10 mouse cellular contexts compared by ENCODE assay signal in the genomic region with DNA sequence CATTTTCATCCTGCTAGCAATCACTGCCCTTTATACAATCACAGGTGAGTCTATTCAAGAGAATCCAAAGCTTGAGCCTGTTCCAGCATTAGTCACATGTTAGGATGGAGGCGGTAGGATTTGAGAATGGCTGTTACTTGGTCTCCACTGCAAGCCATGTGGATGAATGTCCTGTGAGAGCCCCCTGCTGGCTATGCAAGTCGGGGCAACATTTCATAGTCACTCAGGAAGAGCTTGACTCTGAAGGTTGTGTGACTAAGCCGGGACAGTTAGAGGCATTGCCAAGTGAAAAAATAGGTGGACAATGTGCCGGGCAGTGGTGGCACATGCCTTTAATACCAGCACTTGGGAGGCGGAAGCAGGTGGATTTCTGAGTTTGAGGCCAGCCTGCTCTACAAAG. TPM values are rescaled to one million over a fixed set of nuclear protein-coding genes. Genes with fewer than 3 reads are reported as not detected.
DNase-seq lines count a peak whose midpoint lies in the region; ATAC-seq and TF ChIP-seq lines count a peak whose summit lies in the region.
"Had no signal": no experiment of that assay in that cellular context is flagged by ENCODE, and none has a peak within 500 bp of the region (broad histone marks: within the 10 kb centered on the region; RNA-seq: fewer than 3 reads in every experiment).

No protein-coding gene starts in this region.

- no peaks in the 10 kb centered on the region for H3K36me3 ChIP-seq in E14TG2a.4 (ENCODE audit: insufficient read depth, low read length)
- H3K36me3 ChIP-seq in intestine, embryonic 15.5 days = no peaks in the 10 kb centered on the region
- no peaks in the 10 kb centered on the region for H3K36me3 ChIP-seq in splenic B cell, adult 2 months (ENCODE audit: control insufficient read depth, insufficient read depth, low read length, poor library complexity, severe bottlenecking)
- H3K36me3 ChIP-seq: heart, embryonic 13.5 days had no signal

- 0 out of 2 replicates have a peak, but pooled peaks have one; percentile 28 for ATAC-seq in intestine, embryonic 15.5 days

- H3K9ac ChIP-seq in intestine, embryonic 15.5 days = no peak overlapping the region
- H3K9ac ChIP-seq: heart, embryonic 13.5 days had no signal

- H3K4me2 ChIP-seq in intestine, embryonic 15.5 days (replicated peaks) = no peak overlapping the region
- H3K4me2 ChIP-seq: heart, embryonic 13.5 days had no signal

- TF ChIP-seq CTCF in layer of hippocampus, adult 2 months (conservative IDR thresholded peaks at IDR 0.05) = peak; percentile 75
- peak; percentile 51 for TF ChIP-seq CTCF in E14TG2a.4 (conservative IDR thresholded peaks at IDR 0.05; ENCODE audit: low read length)

- peak in 1 of 2 experiments; percentile 16 for DNase-seq in layer of hippocampus, adult 2 months (ENCODE audit: low spot score in 2 of 2)
- DNase-seq in layer of hippocampus, postnatal 36 days = no peak
- peak; percentile 67 for DNase-seq in adrenal gland, adult 2 months
- DNase-seq in splenic B cell, adult 2 months (ENCODE audit: low read depth, low spot score) = peak; percentile 24
- no peak for DNase-seq in spleen, postnatal 4 days (ENCODE audit: low spot score in 2 of 2)
- DNase-seq in urinary bladder, adult 18-20 months (ENCODE audit: low spot score in 2 of 2) = no peak

- H3K4me1 ChIP-seq in E14TG2a.4 (replicated peaks; ENCODE audit: low read depth, low read length) = no peaks in the 10 kb centered on the region
- no peaks in the 10 kb centered on the region for H3K4me1 ChIP-seq in intestine, embryonic 15.5 days (replicated peaks)

- 55% methylated on average over 5 of the region's 5 CpGs for WGBS in intestine, embryonic 15.5 days

- no peaks in the 10 kb centered on the region for H3K9me3 ChIP-seq in E14TG2a.4 (ENCODE audit: low read length)
- H3K9me3 ChIP-seq in intestine, embryonic 15.5 days = no peaks in the 10 kb centered on the region
- H3K9me3 ChIP-seq: heart, embryonic 13.5 days had no signal

- H3K4me3 ChIP-seq in layer of hippocampus, adult 2 months = no peak overlapping the region
- H3K4me3 ChIP-seq in E14TG2a.4 (replicated peaks; ENCODE audit: low read length) = no peak overlapping the region
- no peak overlapping the region for H3K4me3 ChIP-seq in intestine, embryonic 15.5 days (replicated peaks)
- H3K4me3 ChIP-seq: heart, embryonic 13.5 days; myocyte had no signal

- peaks cover 31% of the 10 kb centered on the region; the same call in 1 of the 2 replicates for H3K27me3 ChIP-seq in E14TG2a.4 (ENCODE audit: insufficient read depth, low read length)
- H3K27me3 ChIP-seq in intestine, embryonic 15.5 days (replicated peaks) = no peaks in the 10 kb centered on the region
- H3K27me3 ChIP-seq in splenic B cell, adult 2 months (ENCODE audit: control insufficient read depth, insufficient read depth, low read length, poor library complexity, severe bottlenecking) = no peaks in the 10 kb centered on the region

- H3K27ac ChIP-seq in layer of hippocampus, adult 2 months = no peak overlapping the region
- H3K27ac ChIP-seq in intestine, embryonic 15.5 days = no peak overlapping the region
- H3K27ac ChIP-seq: heart, embryonic 13.5 days had no signal

RNA-seq across cellular contexts. Expression of a gene that starts 40.0 kb away (rescaled TPM):
- under 1 TPM; 0.18 to 0.25 TPM for total RNA-seq in layer of hippocampus, adult 2 months (2021)
- under 1 TPM in 1 of 2 experiments, not detected in 1; 0.12 TPM for total RNA-seq in layer of hippocampus, postnatal 36 days (2021)
- not detected for total RNA-seq in adrenal gland, adult 2 months (2021)
- polyA plus RNA-seq in adrenal gland, adult 2 months (2012; rRNA removed) = 0.03 TPM in 1 of 2 replicates, not detected in the other
- polyA plus RNA-seq in intestine, embryonic 15.5 days (2015; fragmentation: Nextera tagmentation; extraction: Ambion mirVana) = 52.1 and 61.9 TPM in 2 replicates
- polyA plus RNA-seq: heart, embryonic 13.5 days; myocyte had no signal

Comparison
In these comparisons a context has a peak if more than half of its experiments do, and no peak if none do; other contexts are left out.
1. DNase-seq: peak in adrenal gland, adult 2 months (single experiment) and splenic B cell, adult 2 months (single experiment); none in layer of hippocampus, postnatal 36 days (0 of 2), spleen, postnatal 4 days (0 of 2) and urinary bladder, adult 18-20 months (0 of 2).